Mouse (Mus musculus) liver, postnatal 0 days (tissue): ENCODE measurements around the gene Tulp1.

Source experiments
- CTCF ChIP-seq: sonication (generic); IDR thresholded peaks from 2 replicates; pipeline ENCODE4 v1.5.1; 2016; ENCODE audit warnings: antibody characterized with exemption, low read depth
- EP300 ChIP-seq: IDR thresholded peaks from 2 replicates; pipeline ENCODE4 v1.6.1; 2016; ENCODE audit warnings: antibody characterized with exemption, low read depth, mild to moderate bottlenecking

GRCm38 (mm10) chr17:28380255-28380654 lies 15.2 kb upstream of the Tulp1 start:
- TF ChIP-seq CTCF, result no peak
- TF ChIP-seq EP300, result no peak
